Mouse (Mus musculus) hindbrain, embryonic 16.5 days (tissue): Measurements from ENCODE around the gene Zfp672. TPM values are rescaled to one million over a fixed set of nuclear protein-coding genes. Genes with fewer than 3 reads are reported as not detected.

Experiments
- ATAC-seq: fragments of 200-750 bp; cut with Nextera tagmentation; 2 replicates; pipeline ENCODE4 v1.8.0; 2017; ENCODE audit warnings: moderate TSS enrichment, moderate library complexity
- H3K27ac ChIP-seq: fragments of 300-500 bp; sonication (generic); 2 replicates; pipeline ENCODE4 v1.5.1; 2014; ENCODE audit warnings: low read depth, mild to moderate bottlenecking, control low read depth, low read length, moderate library complexity
- H3K27me3 ChIP-seq: fragments of 300-500 bp; sonication (generic); replicated peaks from 2 replicates; pipeline ENCODE4 v1.6.1; 2014; ENCODE audit warnings: low read length; ENCODE audit not compliant: control insufficient read depth, insufficient read depth
- H3K36me3 ChIP-seq: fragments of 300-500 bp; sonication (generic); 2 replicates; pipeline ENCODE4 v1.6.1; 2014; ENCODE audit warnings: mild to moderate bottlenecking, low read length, moderate library complexity, mixed read lengths; ENCODE audit not compliant: control insufficient read depth, insufficient read depth
- H3K4me1 ChIP-seq: fragments of 300-500 bp; sonication (generic); 2 replicates; pipeline ENCODE4 v1.6.1; 2014; ENCODE audit warnings: low read depth, low read length; ENCODE audit not compliant: control insufficient read depth, insufficient read depth
- H3K4me2 ChIP-seq: fragments of 300-500 bp; sonication (generic); 2 replicates; pipeline ENCODE4 v1.6.1; 2014; ENCODE audit warnings: mild to moderate bottlenecking, low read length, control low read depth, moderate library complexity
- H3K4me3 ChIP-seq: fragments of 300-500 bp; sonication (generic); 2 replicates; pipeline ENCODE4 v1.5.1; 2014; ENCODE audit warnings: mild to moderate bottlenecking, low read length, control low read depth, moderate library complexity
- H3K9ac ChIP-seq: fragments of 300-500 bp; sonication (generic); 2 replicates; pipeline ENCODE4 v1.6.1; 2014; ENCODE audit warnings: low read depth, mild to moderate bottlenecking, control low read depth, low read length, moderate library complexity
- H3K9me3 ChIP-seq: fragments of 300-500 bp; sonication (generic); 2 replicates; pipeline ENCODE4 v1.6.1; 2014; ENCODE audit warnings: mild to moderate bottlenecking, low read length, moderate library complexity; ENCODE audit not compliant: control insufficient read depth
- WGBS: fragments of 180-500 bp; shearing (Covaris S2); extraction: QIAGEN DNeasy Blood & Tissue Kit; methylation state at CpG from one replicate; pipeline ENCODE4 v1.1.7; 2014; 5-methylcytosine and 5-hydroxymethylcytosine counted together
- polyA plus RNA-seq: library from polyadenylated mRNA; unstranded; fragments of >200 nt; fragmentation: Nextera tagmentation; extraction: Ambion mirVana; gene quantifications from 2 replicates; pipeline ENCODE4 v1.2.1, GENCODE M21; 2015

Zfp672 gene
- polyA plus RNA-seq, 1 experiment from 2014 or later, result 38.6 TPM

DNA sequence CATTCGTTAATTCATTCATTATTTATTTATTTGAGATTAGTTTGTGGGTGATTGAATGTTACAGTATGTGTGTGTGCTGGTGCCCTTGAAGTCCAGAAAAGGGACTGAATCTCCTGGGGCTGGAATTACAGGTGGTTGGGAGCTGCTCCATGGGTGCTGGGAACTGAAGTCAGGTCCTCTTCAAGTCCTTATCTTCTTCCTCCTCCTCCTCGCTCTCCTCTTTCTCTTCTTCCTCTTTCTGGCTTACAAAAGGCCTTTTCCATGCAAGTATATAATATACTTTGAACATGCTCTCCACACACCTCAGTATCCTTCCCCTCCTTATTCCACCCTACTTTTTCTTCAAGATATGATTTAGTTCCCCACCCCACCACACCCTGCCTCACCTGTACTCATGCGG is 26.9 kb upstream of the Zfp672 start:
- no peaks in the 10 kb centered on the region for H3K4me1 ChIP-seq
- no peaks in the 10 kb centered on the region for H3K27me3 ChIP-seq
- H3K4me3 ChIP-seq, result no peak overlapping the region
- ATAC-seq, result no peak
- no peak overlapping the region for H3K4me2 ChIP-seq
- no peaks in the 10 kb centered on the region for H3K9me3 ChIP-seq
- 87% methylated on average over 3 of the region's 3 CpGs for WGBS
- no peak overlapping the region for H3K27ac ChIP-seq
- H3K36me3 ChIP-seq, result no peaks in the 10 kb centered on the region
- H3K9ac ChIP-seq, result no peak overlapping the region

DNA sequence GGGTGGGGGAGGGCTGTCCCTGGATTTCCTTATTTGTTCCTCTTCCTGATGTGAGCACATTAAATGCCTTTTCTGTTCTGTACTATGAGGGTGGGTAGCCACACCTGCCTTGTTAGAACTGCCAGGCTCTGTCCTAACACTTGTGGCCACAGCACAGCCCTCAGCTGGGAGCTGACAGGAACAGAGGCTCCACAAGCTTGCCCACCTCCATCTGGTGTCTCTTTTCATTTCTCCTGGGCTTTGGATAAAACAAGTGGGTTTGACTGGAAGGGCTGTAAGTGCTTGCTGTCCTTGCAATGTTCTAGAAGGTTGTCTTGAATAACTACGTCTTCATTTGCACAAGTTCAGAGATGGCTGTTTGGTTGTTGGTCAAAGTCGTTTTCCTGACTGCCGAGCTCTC is 24.8 kb upstream of the Zfp672 start:
- no peak for ATAC-seq
- Histone ChIP-seq H3K27ac (no peak overlapping the region), H3K9me3 (no peaks in the 10 kb centered on the region), H3K4me1 (no peaks in the 10 kb centered on the region), H3K27me3 (no peaks in the 10 kb centered on the region), H3K4me2 (no peak overlapping the region), H3K9ac (no peak overlapping the region), H3K36me3 (no peaks in the 10 kb centered on the region), H3K4me3 (no peak overlapping the region)
- 76% methylated on average over 3 of the region's 3 CpGs for WGBS

GRCm38 (mm10) chr11:58354476-58354875 is 24.3 kb upstream of the Zfp672 start:
- no peaks in the 10 kb centered on the region for H3K9me3 ChIP-seq
- no peak overlapping the region for H3K9ac ChIP-seq
- no peak overlapping the region for H3K4me2 ChIP-seq
- no peak overlapping the region for H3K27ac ChIP-seq
- ATAC-seq, result no peak
- H3K36me3 ChIP-seq, result no peaks in the 10 kb centered on the region
- WGBS, result 81% methylated on average over 8 of the region's 10 CpGs
- H3K27me3 ChIP-seq, result no peaks in the 10 kb centered on the region
- H3K4me3 ChIP-seq, result no peak overlapping the region
- no peaks in the 10 kb centered on the region for H3K4me1 ChIP-seq

DNA sequence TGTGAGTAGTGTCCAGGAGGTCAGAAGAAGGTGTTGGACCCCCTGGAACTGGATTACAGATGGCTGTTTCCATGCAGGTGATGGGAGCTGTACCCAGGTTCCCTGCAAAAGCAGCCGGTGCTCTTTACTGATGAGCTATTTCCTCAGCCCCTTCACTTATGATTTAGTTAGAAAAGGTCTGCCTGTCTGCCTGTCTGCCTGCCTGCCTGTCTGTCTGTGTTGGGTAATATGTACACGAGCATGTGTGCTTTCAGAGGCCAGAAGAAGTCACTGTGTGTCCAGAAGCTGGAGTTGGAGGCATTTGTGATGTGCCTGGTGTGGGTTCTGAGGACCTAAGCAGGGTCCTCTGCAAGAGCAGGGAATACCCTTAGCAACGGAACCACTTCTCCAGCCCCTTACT is 23.6 kb upstream of the Zfp672 start:
- WGBS, result 90% methylated on average over 3 of the region's 3 CpGs
- Histone ChIP-seq H3K4me1 (no peaks in the 10 kb centered on the region), H3K9ac (no peak overlapping the region)

DNA sequence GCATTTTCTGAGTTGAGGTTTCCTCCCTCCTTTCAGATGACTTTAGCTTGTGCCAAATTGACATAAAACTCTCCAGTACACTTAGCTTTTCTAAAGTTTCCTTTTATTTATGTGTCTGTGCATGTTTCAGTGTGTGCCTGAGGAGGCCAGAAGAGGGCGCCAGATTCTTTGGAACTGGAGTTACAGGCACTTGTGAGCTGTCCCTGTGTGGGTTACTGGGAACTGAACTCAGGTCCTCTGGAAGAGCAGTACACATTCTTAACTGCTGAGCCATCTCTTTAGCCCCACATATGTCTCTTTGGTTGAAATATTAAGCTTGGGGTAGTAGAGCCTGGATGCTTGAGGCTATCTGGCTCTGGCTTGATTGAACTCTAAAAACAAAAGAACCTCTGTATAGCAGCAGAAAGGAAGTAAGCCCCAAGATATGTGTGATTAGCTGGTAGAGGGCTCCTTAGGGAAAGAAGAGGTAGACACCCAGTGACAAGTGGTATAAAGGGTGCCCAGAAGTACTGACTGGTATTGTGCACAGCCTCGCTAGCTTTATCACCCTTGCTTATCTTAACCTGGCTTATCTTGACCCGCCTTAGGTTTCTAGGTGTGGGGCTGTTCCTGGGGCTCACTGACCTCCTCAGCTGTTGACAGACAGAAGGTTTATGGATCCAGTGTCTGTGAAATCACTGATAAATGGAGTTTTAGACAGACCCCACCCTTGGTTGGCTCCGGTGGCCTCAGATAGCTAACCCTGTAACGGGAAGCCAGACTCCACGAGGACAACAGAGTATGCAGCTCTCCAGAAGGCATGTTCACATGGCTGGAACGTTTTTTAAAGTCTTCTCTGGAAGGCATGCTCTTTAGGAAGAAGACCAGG is 22.8 kb upstream of the Zfp672 start:
- Histone ChIP-seq H3K4me2 (no peak overlapping the region), H3K9me3 (no peaks in the 10 kb centered on the region)
- 69% methylated on average over 7 of the region's 7 CpGs for WGBS

More for the DNA sequence above, 23.6 kb upstream of the Zfp672 start:
- Histone ChIP-seq H3K4me2 (no peak overlapping the region), H3K27me3 (no peaks in the 10 kb centered on the region), H3K4me3 (no peak overlapping the region), H3K36me3 (no peaks in the 10 kb centered on the region), H3K27ac (no peak overlapping the region), H3K9me3 (no peaks in the 10 kb centered on the region)
- ATAC-seq, result no peak

DNA sequence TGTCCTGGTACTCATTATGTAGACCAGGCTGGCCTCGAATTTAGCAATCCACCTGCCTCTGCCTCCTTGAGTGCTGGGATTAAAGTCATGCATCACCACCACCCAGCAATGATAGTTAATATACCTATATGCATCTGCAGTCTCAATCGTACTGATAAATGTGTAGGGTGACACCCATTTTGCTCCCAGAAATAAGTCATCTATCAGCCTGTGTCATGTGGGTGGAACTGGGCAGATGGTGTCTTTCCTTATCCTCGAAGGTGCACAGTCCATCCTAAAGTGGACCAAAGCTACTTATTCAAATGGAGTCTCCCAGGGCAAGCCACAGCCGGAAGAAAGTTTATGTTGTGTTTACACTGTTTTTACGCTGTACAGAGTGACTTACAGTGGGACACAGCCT is 21.0 kb upstream of the Zfp672 start:
- Histone ChIP-seq H3K9ac (no peak overlapping the region), H3K4me1 (no peaks in the 10 kb centered on the region), H3K9me3 (no peaks in the 10 kb centered on the region), H3K4me2 (no peak overlapping the region), H3K36me3 (peaks cover 11% of the 10 kb centered on the region), H3K27ac (no peak overlapping the region), H3K4me3 (no peak overlapping the region), H3K27me3 (no peaks in the 10 kb centered on the region)
- 88% methylated on average over 5 of the region's 5 CpGs for WGBS
- no peak for ATAC-seq

More for the DNA sequence above, 22.8 kb upstream of the Zfp672 start:
- H3K4me1 ChIP-seq, result no peaks in the 10 kb centered on the region
- H3K9ac ChIP-seq, result no peak overlapping the region
- no peaks in the 10 kb centered on the region for H3K27me3 ChIP-seq
- no peaks in the 10 kb centered on the region for H3K36me3 ChIP-seq
- H3K27ac ChIP-seq, result no peak overlapping the region
- ATAC-seq, result no peak
- no peak overlapping the region for H3K4me3 ChIP-seq

DNA sequence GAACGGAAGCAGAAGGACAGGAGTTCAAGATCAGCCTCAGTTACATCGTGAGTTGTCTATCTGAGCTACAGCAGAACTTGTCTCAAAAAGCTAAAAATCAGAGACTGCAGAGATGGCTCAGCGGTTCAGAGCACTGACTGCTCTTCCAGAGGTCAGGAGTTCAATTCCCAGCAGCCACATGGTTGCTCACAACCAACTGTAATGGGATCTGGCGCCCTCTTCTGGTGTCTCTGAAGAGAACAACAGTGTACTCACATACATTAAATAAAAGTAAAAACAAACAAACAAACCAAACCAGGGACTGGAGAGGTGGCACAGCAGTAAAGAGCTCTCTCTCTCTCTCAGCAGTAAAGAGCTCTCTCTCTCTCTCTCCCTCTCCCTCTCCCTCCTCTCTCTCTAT is 20.5 kb upstream of the Zfp672 start:
- Histone ChIP-seq H3K36me3 (peaks cover 16% of the 10 kb centered on the region), H3K27me3 (no peaks in the 10 kb centered on the region), H3K4me3 (no peak overlapping the region), H3K4me2 (no peak overlapping the region), H3K4me1 (no peaks in the 10 kb centered on the region), H3K27ac (no peak overlapping the region), H3K9ac (no peak overlapping the region), H3K9me3 (no peaks in the 10 kb centered on the region)
- no peak for ATAC-seq
- 70% methylated on average over 4 of the region's 4 CpGs for WGBS

- 93% methylated on average over 4 of the region's 4 CpGs for WGBS
- H3K36me3 ChIP-seq, result peaks cover 31% of the 10 kb centered on the region
- no peaks in the 10 kb centered on the region for H3K4me1 ChIP-seq
- no peaks in the 10 kb centered on the region for H3K9me3 ChIP-seq
- H3K9ac ChIP-seq, result no peak overlapping the region
- H3K4me3 ChIP-seq, result no peak overlapping the region
- no peak overlapping the region for H3K27ac ChIP-seq
- no peaks in the 10 kb centered on the region for H3K27me3 ChIP-seq
- H3K4me2 ChIP-seq, result no peak overlapping the region
- no peak for ATAC-seq
Observed at GRCm38 (mm10) chr11:58346745-58347144, 16.6 kb upstream of the Zfp672 start.

GRCm38 (mm10) chr11:58334746-58335145 is 4.6 kb upstream of the Zfp672 start:
- Histone ChIP-seq H3K4me2 (no peak overlapping the region), H3K9me3 (no peaks in the 10 kb centered on the region), H3K4me3 (no peak overlapping the region), H3K9ac (no peak overlapping the region), H3K4me1 (peaks cover 22% of the 10 kb centered on the region), H3K36me3 (peaks cover 20% of the 10 kb centered on the region), H3K27me3 (no peaks in the 10 kb centered on the region), H3K27ac (no peak overlapping the region)
- 78% methylated on average over 3 of the region's 3 CpGs for WGBS
- no peak for ATAC-seq
